Mouse (Mus musculus): ENCODE measurements around the gene Apoc2.
"Not testable (repeated sequence)": the region's sequence is repeated elsewhere in the genome, so short reads cannot be mapped to it uniquely, and the experiment has no call there.

The Apoc2 gene

DNA sequence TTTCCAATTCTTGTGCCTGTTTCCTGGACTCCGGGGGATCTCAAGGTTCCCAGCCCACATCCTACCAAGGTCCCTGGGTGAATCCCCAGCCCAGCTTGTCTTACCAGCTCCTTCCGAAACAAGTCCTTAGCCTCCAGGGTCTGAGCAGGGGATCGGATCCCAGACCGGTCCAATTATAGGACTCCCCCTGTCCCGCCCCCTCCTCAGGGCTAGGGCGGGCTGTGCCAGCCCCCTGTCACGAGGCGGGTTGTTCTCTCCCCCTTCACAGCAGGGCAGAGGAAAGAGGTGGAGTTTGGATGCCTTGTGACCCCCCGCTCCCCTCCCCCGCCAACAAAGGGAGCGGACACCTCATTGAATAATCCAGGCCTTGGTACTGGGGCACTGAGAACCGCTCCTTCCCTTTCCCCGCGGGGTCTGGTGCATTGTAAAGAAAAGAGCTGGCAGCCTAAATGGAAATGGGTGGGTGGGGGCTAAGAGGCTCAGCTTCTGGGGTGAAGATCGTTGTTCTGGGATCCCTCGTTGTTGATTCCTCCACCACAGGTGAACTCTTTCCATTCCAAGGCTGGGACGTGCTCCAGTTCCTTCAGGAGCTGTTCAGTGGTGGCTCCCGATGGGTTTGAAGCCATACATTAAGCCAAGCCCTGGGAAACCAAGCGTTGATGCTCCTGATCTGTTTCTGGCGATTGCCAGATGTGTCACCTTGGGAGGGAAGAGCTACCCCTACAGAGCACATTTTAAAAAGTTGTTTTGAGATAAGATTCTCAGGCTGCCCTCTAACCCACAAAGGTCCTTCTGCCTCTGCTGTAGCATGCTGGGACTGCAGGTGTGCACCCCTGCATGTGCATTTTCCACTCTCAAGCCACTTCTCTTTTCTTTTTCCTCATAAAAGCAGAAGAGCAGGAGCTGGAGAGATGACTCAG is 21.4 kb upstream of the Apoc2 start, which contains the start of gene Apoe:
Gene Apoe (minus strand): TSS at position 282 of the 920 bp plus-strand sequence.
- DNase-seq (ENCODE audit: low read depth, low spot score): no peak

DNA sequence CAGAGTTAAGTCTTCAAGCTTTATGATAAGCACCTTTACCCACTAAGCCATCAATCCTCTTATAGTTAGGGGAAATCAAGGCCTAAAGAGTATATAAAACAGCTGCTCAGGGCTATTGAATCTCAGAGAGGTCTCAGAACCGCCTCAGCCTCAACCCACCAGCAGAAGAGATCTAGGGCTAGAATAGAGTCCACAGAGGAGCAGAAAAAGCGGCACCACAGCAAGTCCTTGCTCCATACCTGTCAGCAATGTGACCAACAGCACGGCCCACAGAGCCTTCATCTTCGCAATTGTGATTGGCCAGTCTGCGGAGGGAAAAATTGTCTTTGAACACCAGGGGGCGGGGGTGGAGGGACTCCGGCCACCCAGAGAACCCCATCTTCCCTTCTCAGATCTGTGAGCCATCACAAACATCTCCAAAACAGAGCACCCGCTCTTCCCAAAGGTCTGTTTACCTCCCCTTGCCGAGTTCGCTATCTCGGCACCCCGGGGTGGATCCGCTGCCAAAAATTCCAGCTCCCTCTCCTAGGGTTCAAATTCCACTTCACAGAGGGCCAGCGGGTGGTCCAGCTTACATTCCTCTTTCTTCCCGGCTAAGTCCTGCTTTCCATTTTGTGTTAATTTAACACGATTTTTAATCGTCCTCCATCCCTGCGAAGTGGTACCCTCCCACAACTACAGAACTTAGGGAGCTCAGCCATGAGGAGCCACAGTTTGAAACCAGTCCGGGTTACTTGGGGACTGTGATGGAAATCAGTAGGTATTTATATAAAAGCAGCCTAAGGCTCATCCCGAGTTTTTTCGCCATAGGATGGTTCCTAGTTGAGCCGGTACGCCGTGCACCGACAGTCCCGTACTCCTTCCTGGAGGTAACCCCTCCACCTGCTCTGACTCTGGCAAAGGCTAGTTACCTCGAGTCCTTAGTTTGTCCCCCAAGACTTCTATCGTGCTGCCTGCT is 20.5 kb upstream of the Apoc2 start:
- DNase-seq (ENCODE audit: low read depth, low spot score): no peak

DNA sequence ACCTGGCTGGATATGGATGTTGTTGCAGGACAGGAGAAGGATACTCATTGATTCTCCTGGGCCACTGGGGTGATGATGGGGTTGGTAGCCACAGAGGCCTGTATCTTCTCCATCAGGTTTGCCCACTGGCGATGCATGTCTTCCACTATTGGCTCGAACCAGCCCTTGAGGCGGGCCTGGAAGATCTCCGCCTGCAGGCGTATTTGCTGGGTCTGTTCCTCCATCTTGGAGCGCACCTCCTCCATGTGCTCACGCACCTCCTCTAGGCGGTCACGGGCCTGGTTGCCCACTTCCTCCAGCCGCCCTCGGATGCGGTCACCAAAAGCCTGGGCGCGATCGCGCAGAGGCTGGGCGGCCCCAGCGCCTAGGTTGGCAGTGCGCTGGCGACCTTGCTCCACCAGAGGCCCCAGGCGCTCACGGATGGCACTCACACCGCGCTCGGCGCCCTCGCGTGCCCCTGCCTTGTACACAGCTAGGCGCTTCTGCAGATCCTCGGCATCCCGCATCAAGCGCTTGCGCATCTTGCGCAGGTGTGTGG is 18.7 kb upstream of the Apoc2 start:
- DNase-seq (ENCODE audit: low read depth, low spot score): no peak

DNA sequence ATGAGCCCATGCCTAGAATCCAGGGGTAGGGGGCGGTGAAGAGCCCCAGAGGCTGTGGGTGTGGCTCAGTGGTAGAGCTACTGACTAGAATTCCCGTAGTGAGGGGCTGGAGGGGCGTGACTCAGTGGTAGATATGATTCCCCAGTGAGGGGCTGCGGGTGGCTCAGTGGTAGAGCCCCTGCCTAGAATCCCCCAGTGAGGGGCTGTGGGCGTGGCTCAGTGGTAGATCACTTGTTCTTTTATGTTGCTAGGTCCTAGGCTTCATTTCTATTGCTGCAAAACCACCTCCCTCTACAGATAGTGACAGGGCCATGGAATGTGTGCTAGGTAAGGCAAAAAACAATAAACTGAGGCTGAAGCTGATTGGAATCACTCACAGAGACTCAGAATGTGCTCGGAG is 18.1 kb upstream of the Apoc2 start:
- no peak for DNase-seq (ENCODE audit: low read depth, low spot score)

DNA sequence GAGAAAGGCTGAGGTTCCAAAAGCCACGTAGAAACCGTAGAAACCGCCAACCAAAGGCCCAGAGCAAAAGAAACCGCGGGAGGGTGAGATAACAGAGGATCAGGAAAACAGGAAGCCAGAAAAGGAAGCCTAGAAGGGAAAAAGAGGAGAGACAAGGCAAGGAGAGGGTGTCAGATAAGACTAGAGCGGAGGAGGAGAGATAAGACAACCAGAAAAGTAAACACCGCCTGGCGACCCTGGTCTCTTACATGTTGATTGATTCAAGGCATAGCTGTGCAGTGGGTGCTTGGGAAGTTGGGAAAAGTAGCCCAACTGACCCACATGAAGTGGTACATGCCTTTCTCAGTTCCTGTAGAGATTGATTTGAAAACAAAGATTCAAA is 17.5 kb upstream of the Apoc2 start:
- DNase-seq (ENCODE audit: low read depth, low spot score): no peak

DNA sequence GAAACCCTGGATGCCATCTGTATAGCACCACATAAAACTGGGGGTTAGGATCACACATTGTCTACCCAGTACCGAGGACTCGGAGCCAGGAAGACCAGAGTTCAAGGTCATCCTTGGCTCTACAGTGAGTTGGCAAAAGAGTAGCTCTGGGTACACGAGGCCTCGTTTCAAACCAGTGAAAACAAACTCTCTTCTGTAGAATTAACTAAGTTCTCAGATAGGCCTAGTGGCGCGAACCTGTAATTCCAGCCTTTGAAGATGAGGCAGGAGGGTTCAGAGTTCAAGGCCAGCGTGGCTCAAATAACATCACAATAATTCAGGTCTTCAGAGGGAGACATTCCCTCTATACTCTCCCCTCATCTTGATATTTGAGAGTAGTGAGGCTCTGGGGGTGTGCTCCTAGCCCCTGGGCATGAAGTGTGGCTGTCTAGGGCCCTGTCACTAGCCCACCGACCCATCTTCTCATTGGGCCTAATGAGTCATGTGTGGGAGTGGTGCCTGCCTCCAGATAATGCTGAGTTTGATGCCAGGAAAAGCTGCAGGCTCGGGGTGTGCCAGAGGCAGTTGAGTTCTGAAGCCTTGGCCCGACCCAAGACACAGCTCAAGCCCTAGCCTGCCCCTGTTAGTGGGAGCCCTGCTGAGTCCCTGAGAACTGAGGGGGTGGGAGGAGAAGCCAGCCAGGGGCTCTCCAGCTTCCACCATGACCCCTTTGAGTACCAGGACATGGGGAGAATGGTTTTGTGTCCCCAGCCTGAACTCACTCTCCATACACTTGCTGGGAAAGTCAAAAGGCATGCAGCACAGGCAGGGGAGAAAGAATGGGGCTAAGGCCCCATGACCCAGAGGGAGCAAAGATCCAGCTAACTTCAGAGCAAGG is 16.8 kb upstream of the Apoc2 start:
- DNase-seq (ENCODE audit: low read depth, low spot score): no peak

DNA sequence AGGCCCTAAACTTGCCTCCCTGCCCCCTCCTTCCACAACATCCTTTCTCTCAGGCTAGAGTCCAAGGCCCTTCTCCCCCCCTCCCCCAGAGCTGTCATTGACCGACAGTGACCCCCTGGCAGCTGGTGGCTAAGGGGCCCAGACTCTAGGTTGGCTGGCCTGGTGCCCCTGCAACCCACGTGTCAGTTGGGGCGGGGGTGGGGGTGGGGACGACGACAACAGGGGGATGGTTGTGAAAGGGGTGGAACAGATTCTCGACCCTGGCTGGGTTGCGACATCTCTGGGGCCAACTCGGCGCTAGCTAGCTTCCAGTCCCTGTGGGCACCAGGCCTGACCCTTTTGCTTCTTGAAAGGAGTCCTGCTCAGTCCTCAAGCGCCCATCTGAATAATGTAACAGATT is 15.7 kb upstream of the Apoc2 start:
- DNase-seq (ENCODE audit: low read depth, low spot score): no peak

DNA sequence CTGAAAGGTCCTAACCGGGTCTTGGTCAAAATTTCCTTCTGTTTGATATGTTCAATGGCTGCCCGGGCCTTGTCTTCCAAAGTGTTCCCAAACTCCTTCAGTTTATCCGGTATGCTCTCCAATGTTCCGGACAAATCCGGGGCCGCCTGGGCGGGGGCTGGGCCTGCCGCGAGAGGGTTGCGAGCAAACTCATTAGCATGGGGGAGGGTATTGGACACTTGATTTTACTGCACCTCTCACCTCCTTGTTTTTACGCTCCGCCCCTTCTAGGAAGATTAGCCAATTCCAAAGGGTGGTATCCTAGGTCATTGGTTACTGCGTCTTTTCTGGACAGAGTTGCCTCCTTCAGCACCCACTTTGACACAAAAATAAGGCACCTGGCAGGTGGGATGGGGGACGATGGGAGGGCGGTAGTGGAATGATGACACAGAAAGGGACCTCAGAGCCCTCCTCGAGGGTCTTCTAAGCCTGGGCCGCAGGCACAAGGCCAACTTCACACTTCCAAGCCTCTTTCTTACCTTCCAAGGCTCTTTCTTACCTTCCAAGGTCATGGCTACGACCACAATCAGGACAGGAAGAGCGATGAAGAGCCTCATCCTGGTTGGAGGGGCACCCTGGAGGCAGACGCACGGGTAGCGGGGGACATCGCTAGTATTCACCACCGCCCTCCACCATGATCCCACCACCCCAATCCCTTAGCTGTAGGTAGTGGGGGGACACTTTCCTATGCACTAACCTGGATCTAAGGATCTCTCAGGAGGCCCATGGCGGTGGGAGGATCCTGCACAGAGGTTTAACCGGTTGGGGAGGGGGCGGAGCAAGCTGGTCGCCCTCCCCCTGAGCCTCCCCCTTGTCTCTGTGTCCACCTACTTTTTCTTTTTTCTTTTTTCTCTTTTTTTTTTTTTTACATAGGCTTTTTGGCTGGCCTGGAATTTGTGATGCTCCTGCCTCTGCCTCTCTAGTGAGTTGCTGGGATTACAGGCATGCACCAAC is 14.4 kb upstream of the Apoc2 start, which contains the start of gene Apoc1:
Gene Apoc1 (minus strand): TSS at position 788 of the 993 bp plus-strand sequence.
- no peak for DNase-seq (ENCODE audit: low read depth, low spot score)

DNA sequence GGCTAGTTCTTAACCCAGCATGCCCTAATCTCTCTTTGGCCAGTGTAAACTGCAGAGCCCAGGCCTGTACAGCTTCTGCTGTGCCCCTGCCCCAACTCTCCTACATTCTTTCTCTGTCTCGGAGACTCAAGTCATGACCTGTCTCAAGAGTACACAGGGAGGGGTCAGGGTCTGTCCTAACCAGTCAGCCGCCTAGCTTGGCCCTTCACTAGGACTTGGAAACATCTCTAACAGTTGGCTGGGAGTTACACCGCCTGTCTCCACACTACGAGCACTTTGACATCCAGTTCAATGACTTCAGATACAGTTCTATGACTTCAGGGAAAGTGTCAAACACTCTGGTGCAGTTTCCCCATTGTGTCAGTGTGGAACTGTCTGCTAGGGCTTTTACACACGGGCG is 13.7 kb upstream of the Apoc2 start:
- no peak for DNase-seq (ENCODE audit: low read depth, low spot score)

DNA sequence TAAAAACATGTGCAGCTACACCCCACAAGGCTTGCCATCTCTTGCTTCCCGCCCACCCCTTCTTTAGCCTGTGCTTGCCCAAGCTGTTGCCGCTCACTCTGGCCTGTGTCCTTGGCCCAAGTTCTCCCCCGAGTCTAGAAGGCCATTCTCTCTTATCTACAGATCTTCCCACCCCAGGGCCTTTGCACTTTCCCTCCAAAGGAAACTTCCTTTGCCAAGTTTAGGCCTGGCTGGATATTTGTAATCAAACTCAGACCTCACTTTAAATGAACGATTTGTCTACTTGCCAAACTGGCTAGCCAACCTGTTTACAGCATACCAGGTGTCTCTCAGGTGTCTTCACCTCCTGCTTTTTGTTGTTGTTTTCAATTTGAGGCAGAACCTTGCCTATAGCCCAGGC is 13.1 kb upstream of the Apoc2 start:
- no peak for DNase-seq (ENCODE audit: low read depth, low spot score)

DNA sequence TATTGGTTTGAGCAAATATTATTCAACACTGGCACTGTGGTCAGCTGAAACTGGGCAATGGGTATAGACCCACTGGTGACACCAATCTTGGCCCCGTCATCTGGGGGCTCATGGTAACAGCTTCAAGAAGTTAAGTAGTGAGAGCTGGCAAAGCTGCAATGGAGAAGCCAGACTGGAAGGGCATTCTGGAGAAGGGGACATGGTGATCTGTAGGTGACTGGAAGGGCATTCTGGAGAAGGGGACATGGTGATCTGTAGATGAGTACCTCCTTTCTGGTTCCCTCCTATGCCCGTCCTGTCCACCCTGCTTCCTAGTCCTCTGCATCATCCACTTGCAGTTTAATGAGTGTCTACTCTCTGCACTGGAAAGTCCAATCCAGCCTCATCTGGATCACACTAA is 10.9 kb upstream of the Apoc2 start:
- DNase-seq (ENCODE audit: low read depth, low spot score): no peak

DNA sequence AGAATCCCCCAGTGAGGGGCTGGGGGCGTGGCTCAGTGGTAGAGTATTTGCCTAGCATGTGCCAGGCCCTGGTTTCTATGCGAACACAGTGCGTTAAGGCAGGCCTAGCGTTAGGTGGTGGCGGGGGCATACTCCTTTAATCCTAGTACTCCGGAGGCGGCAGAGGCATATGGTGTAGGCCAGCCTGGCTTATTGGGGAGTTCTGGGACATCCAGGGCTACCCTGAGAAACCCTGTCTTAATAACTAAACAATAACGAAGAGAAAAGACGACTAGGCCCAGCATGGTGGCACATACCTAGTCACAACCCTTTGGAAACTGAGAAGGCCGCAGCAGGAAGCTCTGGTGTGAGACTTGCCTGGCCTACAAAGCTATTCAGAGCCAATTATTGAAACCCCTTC is 10.4 kb upstream of the Apoc2 start:
- DNase-seq (ENCODE audit: low read depth, low spot score): no peak

DNA sequence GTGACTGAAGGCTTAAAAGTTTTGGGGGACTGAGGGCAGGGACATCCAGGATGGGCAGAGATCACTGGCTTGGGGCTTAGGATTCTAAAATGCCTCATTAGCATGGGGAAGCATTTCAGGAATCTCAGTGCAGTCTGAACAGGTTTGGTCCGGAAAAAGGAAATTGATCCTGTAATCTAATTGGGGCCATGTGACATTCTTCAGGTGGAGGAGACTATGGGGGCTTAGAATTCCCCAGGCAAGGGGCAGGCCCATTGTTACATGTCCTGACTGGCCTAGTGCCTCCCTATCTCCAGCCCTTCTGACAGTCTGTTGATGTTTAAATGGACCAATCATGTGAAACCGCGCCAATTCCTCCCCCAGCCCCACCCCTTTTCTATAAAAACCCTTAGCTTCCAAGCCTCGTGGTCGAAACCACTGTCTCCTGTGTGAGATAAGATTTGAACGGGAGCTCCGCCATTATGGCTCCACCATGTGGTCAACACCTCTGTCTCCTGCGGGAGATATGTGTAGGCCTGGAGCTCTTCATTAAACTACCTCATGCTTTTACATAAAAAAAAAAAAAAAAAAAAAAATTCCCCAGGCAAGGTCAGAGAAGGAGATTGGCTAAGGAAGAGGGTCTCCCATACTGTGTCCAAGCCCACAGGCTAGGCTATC is 9.3 kb upstream of the Apoc2 start:
- DNase-seq (ENCODE audit: low read depth, low spot score): not testable (repeated sequence)

DNA sequence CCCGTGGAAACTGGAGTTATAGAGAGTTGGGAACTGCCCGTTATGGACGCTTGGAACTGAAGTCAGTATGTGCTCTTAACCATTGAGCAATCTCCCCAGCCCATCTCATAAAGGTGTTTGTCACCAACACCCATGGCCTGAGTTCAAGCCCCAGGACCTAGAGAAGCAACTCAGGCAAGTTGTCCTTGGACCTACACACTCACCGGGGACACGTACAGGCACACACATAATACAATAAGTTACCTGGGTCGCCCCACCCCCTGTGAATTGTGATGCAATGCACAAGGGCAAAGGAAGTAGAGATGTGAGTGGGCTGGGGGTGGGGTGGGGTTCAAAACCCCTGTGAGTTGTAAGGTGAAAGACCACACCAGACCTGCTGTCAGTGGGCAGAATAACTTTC is 8.8 kb upstream of the Apoc2 start:
- no peak for DNase-seq (ENCODE audit: low read depth, low spot score)

DNA sequence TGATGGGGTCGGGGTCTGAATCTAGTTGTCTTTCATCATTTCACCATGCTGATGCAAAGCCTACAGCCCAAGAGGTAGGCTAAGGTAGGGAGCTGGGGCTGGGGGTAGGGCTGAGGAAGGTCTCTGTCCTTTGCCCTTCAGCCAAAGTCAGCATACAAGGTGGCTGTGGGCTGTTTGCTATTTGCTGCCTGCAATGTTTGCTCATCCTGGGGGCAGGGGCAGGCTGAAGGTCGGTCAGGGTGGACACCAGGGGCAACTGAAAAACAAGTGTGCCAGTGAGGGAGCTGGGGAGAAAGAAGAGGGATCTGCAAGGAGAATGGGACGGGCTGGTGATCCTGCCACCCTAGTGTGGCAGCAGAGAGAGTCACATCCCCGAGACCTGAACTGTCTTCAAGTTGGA is 7.6 kb upstream of the Apoc2 start:
- no peak for DNase-seq (ENCODE audit: low read depth, low spot score)

DNA sequence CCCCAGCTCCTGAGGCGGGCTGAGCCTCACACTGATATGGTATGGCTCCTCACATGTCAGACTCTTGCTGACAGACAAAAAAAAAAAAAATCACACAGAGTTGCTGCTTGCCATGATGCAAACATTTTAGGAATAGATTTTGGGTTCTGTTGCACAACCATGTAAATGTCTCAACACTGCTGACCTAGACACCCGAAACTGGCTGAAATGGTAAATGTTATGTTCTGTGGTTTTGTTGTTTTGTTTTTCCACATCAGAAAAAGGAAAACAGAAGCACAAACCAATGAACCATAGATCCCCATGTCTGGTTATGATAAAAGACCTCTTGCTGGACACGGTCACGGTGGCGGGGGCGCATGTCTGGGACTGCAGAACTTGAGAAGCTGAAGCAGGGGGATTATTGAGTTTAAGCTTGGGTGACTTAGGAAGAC is 6.0 kb upstream of the Apoc2 start:
- DNase-seq (ENCODE audit: low read depth, low spot score): no peak

DNA sequence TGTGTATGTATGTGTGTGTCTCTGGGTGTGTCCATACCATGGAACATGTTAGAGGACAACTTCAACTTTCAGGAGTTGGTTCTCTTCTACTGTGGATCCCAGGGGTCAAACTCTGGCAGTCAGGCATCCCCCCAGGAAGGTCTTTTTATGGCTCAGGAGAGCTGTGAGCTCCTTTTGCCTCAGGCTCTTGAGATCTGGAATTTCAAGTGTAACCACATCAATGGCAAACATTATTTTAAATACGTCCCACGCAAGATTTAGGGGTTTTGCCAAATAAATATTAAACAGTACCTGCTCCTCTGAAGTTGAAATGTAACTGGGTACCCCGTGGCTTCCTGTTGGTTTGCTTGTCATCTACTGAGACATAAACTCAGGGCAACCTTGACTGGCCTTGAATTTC is 5.2 kb upstream of the Apoc2 start:
- no peak for DNase-seq (ENCODE audit: low read depth, low spot score)

DNA sequence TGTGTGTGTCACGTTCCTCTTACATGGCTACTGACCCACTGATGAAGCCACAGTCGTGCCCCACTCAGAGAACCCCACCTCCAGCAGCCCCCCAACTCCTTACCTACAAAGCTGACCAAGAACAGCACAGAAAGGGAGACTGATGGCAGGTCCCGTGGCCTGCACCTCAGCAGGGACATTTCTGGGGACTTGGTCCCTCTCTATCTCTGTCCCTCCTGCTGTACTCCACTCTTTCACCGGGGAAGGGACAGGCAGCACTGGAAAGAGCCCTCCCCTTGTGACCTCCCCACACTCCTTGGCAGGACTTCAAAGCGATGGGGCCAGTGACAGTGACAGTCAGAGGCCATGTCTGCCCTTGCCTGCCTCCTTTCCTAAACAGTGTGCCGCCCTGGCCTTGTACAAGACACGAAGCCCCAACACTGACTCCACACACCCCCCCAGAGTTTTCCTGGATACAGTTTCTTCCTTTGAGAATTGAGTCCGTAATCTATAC is 3.5 kb upstream of the Apoc2 start, which contains the start of the genes Gm44805 and Apoc4:
Gene Gm44805 (minus strand): TSS at position 222 of the 493 bp plus-strand sequence.
Gene Apoc4 (minus strand): TSS at position 278 of the 493 bp plus-strand sequence.
- no peak for DNase-seq (ENCODE audit: low read depth, low spot score)

DNA sequence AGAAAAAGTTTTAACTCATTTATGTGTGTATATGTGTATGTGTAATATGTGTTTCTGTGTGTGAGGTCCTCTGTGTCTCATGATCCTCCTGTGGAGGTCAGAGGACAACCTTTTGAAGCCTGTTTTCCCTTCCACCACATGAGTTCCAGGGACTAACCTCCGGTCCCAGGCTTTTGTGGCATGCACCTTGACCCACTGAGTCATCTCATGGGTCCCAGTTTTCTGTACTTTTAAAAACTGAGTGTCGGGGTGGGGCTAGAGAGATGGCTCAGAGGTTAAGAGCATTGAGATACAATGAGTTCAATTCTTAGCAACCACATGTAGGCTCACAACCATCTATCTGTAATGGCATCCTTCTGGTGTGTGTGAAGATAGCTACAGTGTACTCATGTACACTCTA is 3.0 kb upstream of the Apoc2 start:
- DNase-seq (ENCODE audit: low read depth, low spot score): no peak

Measured in embryo, embryonic 11.5 days (tissue).